Mouse (Mus musculus): ENCODE data around the gene Cped1. TPM values are rescaled to one million over a fixed set of nuclear protein-coding genes. Genes with fewer than 3 reads are reported as not detected.

Cped1 gene
- polyA plus RNA-seq, 1 experiment from 2014 or later, result 25.0 TPM

GRCm38 (mm10) chr6:22266018-22266417, 280.3 kb downstream of the Cped1 start:
- Histone ChIP-seq H3K4me1 (no peaks in the 10 kb centered on the region), H3K4me3 (no peak overlapping the region), H3K9me3 (no peaks in the 10 kb centered on the region), H3K9ac (no peak overlapping the region), H3K27ac (no peak overlapping the region), H3K36me3 (no peaks in the 10 kb centered on the region), H3K27me3 (no peaks in the 10 kb centered on the region), H3K4me2 (no peak overlapping the region)
- ATAC-seq (ENCODE audit: borderline replicate concordance, extremely low read depth, low FRiP score, low TSS enrichment), result no peak
- 83% methylated on average over 4 of the region's 4 CpGs for WGBS

GRCm38 (mm10) chr6:22267807-22268667, 282.3 kb downstream of the Cped1 start:
- Histone ChIP-seq H3K27me3 (no peaks in the 10 kb centered on the region), H3K4me2 (no peak overlapping the region), H3K27ac (no peak overlapping the region), H3K9me3 (no peaks in the 10 kb centered on the region), H3K4me1 (no peaks in the 10 kb centered on the region), H3K36me3 (no peaks in the 10 kb centered on the region), H3K4me3 (no peak overlapping the region), H3K9ac (no peak overlapping the region)
- 72% methylated on average over 5 of the region's 5 CpGs for WGBS
- no peak for ATAC-seq (ENCODE audit: borderline replicate concordance, extremely low read depth, low FRiP score, low TSS enrichment)

DNA sequence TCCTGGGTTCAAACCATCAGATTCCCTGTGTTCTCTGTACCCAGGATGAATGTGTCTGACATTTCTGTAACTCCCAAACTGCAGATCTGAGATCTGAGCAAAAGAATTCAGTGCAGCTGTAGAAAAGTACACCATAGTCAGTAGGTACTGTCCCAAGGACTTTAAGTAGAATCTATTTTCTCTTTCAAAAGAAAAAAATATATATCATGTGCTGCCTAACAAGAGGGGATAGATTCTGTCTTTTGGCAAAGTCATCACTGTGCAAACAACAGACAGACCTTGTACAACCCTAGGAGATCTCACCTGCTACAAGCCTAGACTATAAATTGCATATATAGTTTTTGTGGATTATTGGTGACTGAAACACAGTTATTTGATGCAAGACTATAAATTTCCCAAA, 283.0 kb downstream of the Cped1 start:
- Histone ChIP-seq H3K36me3 (no peaks in the 10 kb centered on the region), H3K4me1 (no peaks in the 10 kb centered on the region), H3K27me3 (no peaks in the 10 kb centered on the region), H3K27ac (no peak overlapping the region), H3K4me2 (no peak overlapping the region), H3K4me3 (no peak overlapping the region), H3K9me3 (no peaks in the 10 kb centered on the region), H3K9ac (no peak overlapping the region)
- no peak for ATAC-seq (ENCODE audit: borderline replicate concordance, extremely low read depth, low FRiP score, low TSS enrichment)

DNA sequence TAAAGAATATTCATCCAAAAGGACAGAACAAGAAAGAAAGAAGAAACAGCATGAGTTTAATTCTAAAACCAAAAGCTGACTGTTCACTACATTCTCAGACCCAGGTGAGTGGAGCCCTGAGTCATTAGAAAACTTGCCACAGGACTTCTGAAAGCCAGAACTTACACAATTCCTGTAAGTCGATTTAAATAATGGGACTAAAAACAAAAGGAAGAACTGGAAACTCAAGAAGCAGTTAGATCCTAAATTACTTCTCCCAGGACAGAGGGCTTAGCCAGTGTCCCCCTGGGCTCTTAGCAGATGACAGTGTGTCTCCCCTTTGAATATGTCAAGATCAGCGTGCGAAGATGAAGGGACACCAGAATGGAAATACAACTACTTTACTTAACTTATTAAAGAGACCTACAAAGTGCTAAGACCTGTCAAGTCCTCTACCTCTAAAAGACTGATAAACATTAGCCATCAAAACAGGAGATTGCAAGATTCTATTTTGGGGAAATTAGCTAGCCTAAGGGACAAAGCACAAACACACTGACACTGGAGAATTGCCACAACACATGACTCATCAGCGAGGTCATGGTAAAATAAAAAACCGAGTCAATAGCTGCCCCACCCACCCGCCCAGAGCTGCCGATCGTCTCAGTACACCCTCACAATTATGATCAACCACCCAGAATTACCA, 284.3 kb downstream of the Cped1 start:
- Histone ChIP-seq H3K9me3 (no peaks in the 10 kb centered on the region), H3K4me3 (no peak overlapping the region), H3K27me3 (no peaks in the 10 kb centered on the region), H3K4me2 (no peak overlapping the region), H3K27ac (no peak overlapping the region), H3K36me3 (no peaks in the 10 kb centered on the region), H3K9ac (no peak overlapping the region), H3K4me1 (no peaks in the 10 kb centered on the region)
- 65% methylated on average over 8 of the region's 8 CpGs for WGBS
- no peak for ATAC-seq (ENCODE audit: borderline replicate concordance, extremely low read depth, low FRiP score, low TSS enrichment)

GRCm38 (mm10) chr6:22277941-22278340, 292.2 kb downstream of the Cped1 start:
- no peak overlapping the region for H3K4me3 ChIP-seq

GRCm38 (mm10) chr6:22280217-22280861, 294.6 kb downstream of the Cped1 start:
- H3K4me1 ChIP-seq, result peaks cover 6% of the 10 kb centered on the region
- H3K27me3 ChIP-seq, result no peaks in the 10 kb centered on the region
- peak overlapping the region; percentile 18 for H3K4me2 ChIP-seq
- no peaks in the 10 kb centered on the region for H3K36me3 ChIP-seq
- 27% methylated on average over 14 of the region's 14 CpGs for WGBS
- no peak overlapping the region for H3K9ac ChIP-seq
- no peak overlapping the region for H3K4me3 ChIP-seq
- H3K9me3 ChIP-seq, result no peaks in the 10 kb centered on the region
- H3K27ac ChIP-seq, result 0 out of 2 replicates have a peak overlapping the region, but pooled peaks have one; percentile 3
- ATAC-seq (ENCODE audit: borderline replicate concordance, extremely low read depth, low FRiP score, low TSS enrichment), result peak; percentile 87; the same call in 1 of the 2 replicates

More at GRCm38 (mm10) chr6:22277941-22278340, 292.2 kb downstream of the Cped1 start:
- H3K9me3 ChIP-seq, result no peaks in the 10 kb centered on the region
- WGBS, result 81% methylated on average over 3 of the region's 3 CpGs
- no peak overlapping the region for H3K27ac ChIP-seq
- H3K27me3 ChIP-seq, result no peaks in the 10 kb centered on the region
- no peak overlapping the region for H3K9ac ChIP-seq
- no peak for ATAC-seq (ENCODE audit: borderline replicate concordance, extremely low read depth, low FRiP score, low TSS enrichment)
- H3K36me3 ChIP-seq, result no peaks in the 10 kb centered on the region
- H3K4me2 ChIP-seq, result no peak overlapping the region
- H3K4me1 ChIP-seq, result peaks cover 6% of the 10 kb centered on the region

GRCm38 (mm10) chr6:22282405-22282804, 296.7 kb downstream of the Cped1 start:
- WGBS, result 83% methylated on average over 4 of the region's 4 CpGs
- Histone ChIP-seq H3K27me3 (peaks cover 16% of the 10 kb centered on the region), H3K27ac (no peak overlapping the region), H3K9ac (no peak overlapping the region), H3K4me2 (no peak overlapping the region), H3K36me3 (no peaks in the 10 kb centered on the region), H3K9me3 (no peaks in the 10 kb centered on the region), H3K4me1 (peaks cover 6% of the 10 kb centered on the region), H3K4me3 (no peak overlapping the region)
- no peak for ATAC-seq (ENCODE audit: borderline replicate concordance, extremely low read depth, low FRiP score, low TSS enrichment)

GRCm38 (mm10) chr6:22288004-22288736, 302.5 kb downstream of the Cped1 start, which contains the start of gene Wnt16:
Gene Wnt16 (plus strand): TSS chr6:22288227.
- no peak within 1 kb of the TSS for H3K9ac ChIP-seq
- 3% methylated on average over 20 of the region's 20 CpGs for WGBS

DNA sequence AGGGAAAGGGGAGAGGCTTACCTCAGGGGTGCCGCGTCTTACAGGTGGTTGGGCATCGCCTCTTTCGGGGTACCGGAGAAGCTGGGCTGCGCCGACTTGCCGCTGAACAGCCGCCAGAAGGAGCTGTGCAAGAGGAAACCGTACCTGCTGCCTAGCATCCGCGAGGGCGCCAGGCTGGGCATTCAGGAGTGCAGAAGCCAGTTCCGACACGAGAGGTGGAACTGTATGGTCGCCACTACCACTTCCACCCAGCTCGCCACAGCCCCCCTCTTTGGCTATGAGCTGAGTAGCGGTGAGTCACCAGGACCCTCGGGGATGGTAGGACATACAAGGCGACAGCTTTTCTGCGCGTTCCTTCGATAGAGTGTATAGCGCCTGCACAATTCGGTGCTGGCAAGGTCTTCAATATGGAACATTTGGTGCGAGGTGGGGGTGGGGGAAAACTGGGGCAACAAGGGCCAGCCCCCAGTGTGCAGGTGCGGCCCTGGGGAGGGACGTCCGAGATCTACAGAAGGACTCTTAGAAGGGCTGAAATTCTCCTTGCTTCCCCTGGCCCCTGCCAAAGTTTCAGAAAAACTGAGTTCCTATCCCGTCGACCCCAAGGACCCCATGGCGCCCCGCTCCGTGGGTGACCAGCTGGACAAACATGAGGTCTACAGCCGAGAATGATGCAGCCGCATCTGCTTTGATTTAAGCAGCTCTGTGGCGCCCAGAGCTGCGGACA, 303.2 kb downstream of the Cped1 start:
- Histone ChIP-seq H3K4me1 (peaks cover 20% of the 10 kb centered on the region), H3K9me3 (no peaks in the 10 kb centered on the region), H3K4me2 (peak overlapping the region; percentile 57), H3K4me3 (peak overlapping the region; percentile 24), H3K36me3 (no peaks in the 10 kb centered on the region), H3K27me3 (peaks cover 54% of the 10 kb centered on the region), H3K27ac (no peak overlapping the region), H3K9ac (no peak overlapping the region)
- WGBS, result under 1% methylated on average over 38 of the region's 38 CpGs
- peak; percentile 52; the same call in 1 of the 2 replicates for ATAC-seq (ENCODE audit: borderline replicate concordance, extremely low read depth, low FRiP score, low TSS enrichment)

More at GRCm38 (mm10) chr6:22288004-22288736, 302.5 kb downstream of the Cped1 start, which contains the start of gene Wnt16:
- Histone ChIP-seq H3K4me2 (peak within 1 kb of the TSS; percentile 57), H3K4me1 (peaks cover 20% of the 10 kb centered on the region), H3K9me3 (no peaks in the 10 kb centered on the region), H3K27me3 (peaks cover 54% of the 10 kb centered on the region), H3K4me3 (peak within 1 kb of the TSS; percentile 24), H3K36me3 (no peaks in the 10 kb centered on the region), H3K27ac (no peak within 1 kb of the TSS)
- peak; percentile 62; the same call in 1 of the 2 replicates for ATAC-seq (ENCODE audit: borderline replicate concordance, extremely low read depth, low FRiP score, low TSS enrichment)

DNA sequence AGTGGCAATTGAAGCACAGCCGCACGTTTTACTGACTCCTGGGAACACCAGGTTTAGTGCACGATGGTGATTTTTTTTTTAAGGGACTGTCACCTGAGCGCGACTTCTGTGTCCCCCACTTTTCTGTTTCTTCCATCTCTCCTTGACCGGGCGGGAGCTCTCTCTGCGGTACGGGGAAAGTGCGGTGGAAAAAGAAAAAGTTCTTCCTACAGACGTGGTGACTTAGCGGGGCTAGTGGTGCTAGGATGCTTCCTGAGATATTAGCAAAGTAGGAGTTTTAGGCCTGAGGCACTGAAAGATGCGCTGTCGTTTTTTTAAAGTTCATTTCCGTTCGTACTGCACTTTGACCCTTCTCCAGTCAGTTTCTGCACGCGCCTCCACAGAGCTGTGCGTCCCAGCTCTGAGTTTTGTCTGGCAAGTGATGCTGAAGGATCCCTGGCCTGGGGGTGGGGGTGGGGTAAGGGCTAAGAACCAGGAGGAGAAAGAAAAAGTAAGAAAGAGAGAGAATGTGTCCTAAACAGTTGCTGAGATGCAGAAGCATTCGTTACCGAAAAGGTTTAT, 303.8 kb downstream of the Cped1 start:
- no peak overlapping the region for H3K9ac ChIP-seq
- no peak for ATAC-seq (ENCODE audit: borderline replicate concordance, extremely low read depth, low FRiP score, low TSS enrichment)
- 4% methylated on average over 21 of the region's 21 CpGs for WGBS
- H3K27me3 ChIP-seq, result peaks cover 54% of the 10 kb centered on the region
- no peaks in the 10 kb centered on the region for H3K9me3 ChIP-seq
- H3K36me3 ChIP-seq, result no peaks in the 10 kb centered on the region
- peaks cover 20% of the 10 kb centered on the region for H3K4me1 ChIP-seq
- H3K4me2 ChIP-seq, result peak overlapping the region; percentile 57
- peak overlapping the region; percentile 24 for H3K4me3 ChIP-seq
- H3K27ac ChIP-seq, result no peak overlapping the region
